Mouse (Mus musculus): ENCODE measurements around the gene Hmgn2.
"Not testable (repeated sequence)": the region's sequence is repeated elsewhere in the genome, so short reads cannot be mapped to it uniquely, and the experiment has no call there.

Hmgn2 gene

GRCm38 (mm10) chr4:133968150-133968921 is at the start of gene Hmgn2:
TSS of gene Hmgn2 (minus strand) at chr4:133968650.
- DNase-seq = peak; percentile 60

GRCm38 (mm10) chr4:134017201-134017865 is 48.9 kb upstream of the Hmgn2 start:
- DNase-seq = no peak

GRCm38 (mm10) chr4:134016767-134017166 is 48.3 kb upstream of the Hmgn2 start:
- no peak for DNase-seq

GRCm38 (mm10) chr4:134016208-134016607 is 47.8 kb upstream of the Hmgn2 start:
- no peak for DNase-seq

- DNase-seq = no peak
Measured at GRCm38 (mm10) chr4:134012858-134013528, 44.5 kb upstream of the Hmgn2 start.

- no peak for DNase-seq
Measured at GRCm38 (mm10) chr4:134011450-134012414, 43.3 kb upstream of the Hmgn2 start.

GRCm38 (mm10) chr4:134009709-134010108 is 41.3 kb upstream of the Hmgn2 start:
- no peak for DNase-seq

- no peak for DNase-seq
Measured at GRCm38 (mm10) chr4:134006845-134007244, 38.4 kb upstream of the Hmgn2 start.

GRCm38 (mm10) chr4:134005581-134006358 is 37.3 kb upstream of the Hmgn2 start:
- DNase-seq = no peak

- DNase-seq = no peak
Measured at GRCm38 (mm10) chr4:134002903-134003302, 34.5 kb upstream of the Hmgn2 start.

- DNase-seq = no peak
Measured at GRCm38 (mm10) chr4:134002246-134002645, 33.8 kb upstream of the Hmgn2 start.

- no peak for DNase-seq
Measured at GRCm38 (mm10) chr4:134001710-134002109, 33.3 kb upstream of the Hmgn2 start.

GRCm38 (mm10) chr4:134000466-134001438 is 32.3 kb upstream of the Hmgn2 start, which contains the start of gene Dhdds:
TSS of gene Dhdds (minus strand) at chr4:134000918.
- peak; percentile 96 for DNase-seq

- DNase-seq = peak; percentile 19
Measured at GRCm38 (mm10) chr4:133994697-133995096, 26.2 kb upstream of the Hmgn2 start.

GRCm38 (mm10) chr4:133991087-133991660 is 22.7 kb upstream of the Hmgn2 start:
- peak; percentile 53 for DNase-seq

- DNase-seq = no peak
Measured at GRCm38 (mm10) chr4:133990035-133990434, 21.6 kb upstream of the Hmgn2 start.

GRCm38 (mm10) chr4:133988289-133988688 is 19.8 kb upstream of the Hmgn2 start:
- DNase-seq = not testable (repeated sequence)

GRCm38 (mm10) chr4:133982936-133983335 is 14.5 kb upstream of the Hmgn2 start:
- no peak for DNase-seq

GRCm38 (mm10) chr4:133980496-133980895 is 12.0 kb upstream of the Hmgn2 start:
- no peak for DNase-seq

Data from kidney, postnatal 14 days (tissue).